Comparison of ENCODE assay signal across 16 mouse cellular contexts in genomic region chr2:145397456-145398206, GRCm38 (mm10).
DNase-seq lines count a peak whose midpoint lies in the region; ATAC-seq lines count a peak whose summit lies in the region.
"Had no signal": no experiment of that assay in that cellular context is flagged by ENCODE, and none has a peak within 500 bp of the region (broad histone marks: within the 10 kb centered on the region; RNA-seq: fewer than 3 reads in every experiment).

No protein-coding gene starts in this region.

- no peaks in the 10 kb centered on the region for H3K36me3 ChIP-seq in heart, embryonic 12.5 days
- H3K36me3 ChIP-seq in midbrain, embryonic 13.5 days = no peaks in the 10 kb centered on the region
- no peaks in the 10 kb centered on the region for H3K36me3 ChIP-seq in midbrain, embryonic 10.5 days
- no peaks in the 10 kb centered on the region for H3K36me3 ChIP-seq in forebrain, embryonic 14.5 days (ENCODE audit: control insufficient read depth, insufficient read depth, low read length)
- H3K36me3 ChIP-seq in midbrain, embryonic 16.5 days (ENCODE audit: control insufficient read depth, insufficient read depth, low read length) = no peaks in the 10 kb centered on the region
- H3K36me3 ChIP-seq: limb, embryonic 13.5 days; liver, embryonic 15.5 days had no signal

- no peak overlapping the region for H3K4me3 ChIP-seq in heart, embryonic 12.5 days
- no peak overlapping the region for H3K4me3 ChIP-seq in midbrain, embryonic 13.5 days (replicated peaks)
- no peak overlapping the region for H3K4me3 ChIP-seq in midbrain, embryonic 10.5 days
- no peak overlapping the region for H3K4me3 ChIP-seq in forebrain, embryonic 14.5 days (ENCODE audit: low read depth, low read length)
- H3K4me3 ChIP-seq in midbrain, embryonic 16.5 days (ENCODE audit: low read depth, low read length) = no peak overlapping the region
- H3K4me3 ChIP-seq: gastrocnemius, adult 2 months; limb, embryonic 13.5 days; liver, embryonic 15.5 days had no signal

- H3K9me3 ChIP-seq in heart, embryonic 12.5 days (replicated peaks) = no peaks in the 10 kb centered on the region
- H3K9me3 ChIP-seq in midbrain, embryonic 13.5 days = no peaks in the 10 kb centered on the region
- no peaks in the 10 kb centered on the region for H3K9me3 ChIP-seq in midbrain, embryonic 10.5 days (replicated peaks)
- no peaks in the 10 kb centered on the region for H3K9me3 ChIP-seq in forebrain, embryonic 14.5 days (replicated peaks; ENCODE audit: control insufficient read depth, low read length)
- H3K9me3 ChIP-seq in midbrain, embryonic 16.5 days (replicated peaks; ENCODE audit: control insufficient read depth, low read length, poor library complexity, severe bottlenecking) = no peaks in the 10 kb centered on the region
- H3K9me3 ChIP-seq: limb, embryonic 13.5 days; liver, embryonic 15.5 days had no signal

- DNase-seq in heart, adult 9 months (ENCODE audit: low spot score in 2 of 2) = no peak
- no peak for DNase-seq in midbrain, embryonic 10.5 days (ENCODE audit: low spot score)
- DNase-seq in forebrain, embryonic 14.5 days (ENCODE audit: low spot score) = peak; percentile 20
- DNase-seq in adrenal gland, postnatal 4 days (ENCODE audit: low spot score in 2 of 2) = no peak
- DNase-seq in left cerebral cortex, adult 18-20 months (ENCODE audit: low spot score in 2 of 2) = no peak
- DNase-seq: adrenal gland, adult 8-10 months; cerebellum, adult 9-11 months; gastrocnemius, adult 2 months; kidney, adult 11 months; kidney, postnatal 10 days; thymus, postnatal 36 days had no signal

- H3K9ac ChIP-seq in heart, embryonic 12.5 days = no peak overlapping the region
- no peak overlapping the region for H3K9ac ChIP-seq in midbrain, embryonic 13.5 days (replicated peaks)
- H3K9ac ChIP-seq in forebrain, embryonic 14.5 days (ENCODE audit: low read length) = no peak overlapping the region
- no peak overlapping the region for H3K9ac ChIP-seq in midbrain, embryonic 16.5 days (ENCODE audit: low read depth, low read length)
- H3K9ac ChIP-seq: limb, embryonic 13.5 days; liver, embryonic 15.5 days had no signal

- WGBS in heart, embryonic 12.5 days = 34% methylated on average over 10 of the region's 10 CpGs
- 45% methylated on average over 10 of the region's 10 CpGs for WGBS in midbrain, embryonic 13.5 days
- 82% methylated on average over 10 of the region's 10 CpGs for WGBS in midbrain, embryonic 10.5 days
- 61% methylated on average over 10 of the region's 10 CpGs for WGBS in forebrain, embryonic 14.5 days
- 51% methylated on average over 10 of the region's 10 CpGs for WGBS in midbrain, embryonic 16.5 days

- ATAC-seq in heart, embryonic 12.5 days (ENCODE audit: insufficient number of reproducible peaks, low FRiP score) = 0 out of 2 replicates have a peak, but pooled peaks have one; percentile 52
- peak; percentile 21; the same call in 1 of the 2 replicates for ATAC-seq in midbrain, embryonic 13.5 days
- peak; percentile 47; the same call in 1 of the 2 replicates for ATAC-seq in forebrain, embryonic 14.5 days
- peak; percentile 32; the same call in 1 of the 2 replicates for ATAC-seq in midbrain, embryonic 16.5 days

- peaks cover 23% of the 10 kb centered on the region for H3K4me1 ChIP-seq in heart, embryonic 12.5 days (replicated peaks)
- peaks cover 22% of the 10 kb centered on the region for H3K4me1 ChIP-seq in midbrain, embryonic 13.5 days (replicated peaks)
- peaks cover 22% of the 10 kb centered on the region for H3K4me1 ChIP-seq in midbrain, embryonic 10.5 days
- peaks cover 6% of the 10 kb centered on the region for H3K4me1 ChIP-seq in forebrain, embryonic 14.5 days (ENCODE audit: control insufficient read depth, insufficient read depth, low read length)
- peaks cover 14% of the 10 kb centered on the region; the same call in 1 of the 2 replicates for H3K4me1 ChIP-seq in midbrain, embryonic 16.5 days (ENCODE audit: control insufficient read depth, insufficient read depth, low read length)
- H3K4me1 ChIP-seq: liver, embryonic 15.5 days had no signal

- 0 out of 2 replicates have a peak overlapping the region, but pooled peaks have one; percentile 17 for H3K4me2 ChIP-seq in heart, embryonic 12.5 days
- H3K4me2 ChIP-seq in midbrain, embryonic 13.5 days (replicated peaks) = no peak overlapping the region
- no peak overlapping the region for H3K4me2 ChIP-seq in forebrain, embryonic 14.5 days (ENCODE audit: low read length)
- no peak overlapping the region for H3K4me2 ChIP-seq in midbrain, embryonic 16.5 days (ENCODE audit: low read length)
- H3K4me2 ChIP-seq: limb, embryonic 13.5 days; liver, embryonic 15.5 days had no signal

- no peaks in the 10 kb centered on the region for H3K27me3 ChIP-seq in heart, embryonic 12.5 days (replicated peaks)
- no peaks in the 10 kb centered on the region for H3K27me3 ChIP-seq in midbrain, embryonic 13.5 days
- no peaks in the 10 kb centered on the region for H3K27me3 ChIP-seq in midbrain, embryonic 10.5 days (ENCODE audit: low read depth, poor library complexity, severe bottlenecking)
- H3K27me3 ChIP-seq in forebrain, embryonic 14.5 days (replicated peaks; ENCODE audit: control insufficient read depth, insufficient read depth, low read length) = no peaks in the 10 kb centered on the region
- H3K27me3 ChIP-seq in midbrain, embryonic 16.5 days (ENCODE audit: control insufficient read depth, insufficient read depth, low read depth, low read length) = no peaks in the 10 kb centered on the region
- H3K27me3 ChIP-seq: limb, embryonic 13.5 days; liver, embryonic 15.5 days had no signal

- H3K27ac ChIP-seq in heart, embryonic 12.5 days (ENCODE audit: poor library complexity, severe bottlenecking) = peak overlapping the region; percentile 68
- peak overlapping the region; percentile 57 for H3K27ac ChIP-seq in midbrain, embryonic 13.5 days
- H3K27ac ChIP-seq in midbrain, embryonic 10.5 days (replicated peaks) = no peak overlapping the region
- H3K27ac ChIP-seq in forebrain, embryonic 14.5 days (ENCODE audit: low read depth, low read length) = no peak overlapping the region
- H3K27ac ChIP-seq in midbrain, embryonic 16.5 days (ENCODE audit: low read length) = peak overlapping the region; percentile 57; the same call in 1 of the 2 replicates
- H3K27ac ChIP-seq: gastrocnemius, adult 2 months; limb, embryonic 13.5 days; liver, embryonic 15.5 days had no signal

Comparison
In these comparisons a context has a peak if more than half of its experiments do, and no peak if none do; other contexts are left out.
1. H3K27ac ChIP-seq: peak in heart, embryonic 12.5 days (single experiment), midbrain, embryonic 13.5 days (single experiment) and midbrain, embryonic 16.5 days (single experiment); none in midbrain, embryonic 10.5 days (single experiment) and forebrain, embryonic 14.5 days (single experiment).
2. Peak in every context shown above with its lines, with median percentiles within 50 percentile points of each other: ATAC-seq.